Mouse (Mus musculus) lung, adult 2 months (tissue): Measurements from ENCODE around the gene Prelid3b.

Source experiments
- CTCF ChIP-seq: fragments of 200-500 bp; IDR thresholded peaks from 2 replicates; pipeline ENCODE4 v1.5.1; 2011; ENCODE audit warnings: mild to moderate bottlenecking, low read length, control low read depth; ENCODE audit not compliant: insufficient read depth
- POLR2A ChIP-seq: fragments of 200-500 bp; IDR thresholded peaks from 2 replicates; pipeline ENCODE4 v1.6.1; 2011; ENCODE audit warnings: low read depth, mild to moderate bottlenecking, control low read depth, low read length, borderline replicate concordance; ENCODE audit errors: extremely low read depth

- TF ChIP-seq CTCF (no peak), POLR2A (no peak)
These were observed 13.5 kb downstream of the Prelid3b start for GRCm38 (mm10) chr2:174459365-174459764.
